Mouse (Mus musculus) liver, embryonic 12.5 days (tissue): ENCODE measurements around the gene 0610009B22Rik. TPM values are rescaled to one million over a fixed set of nuclear protein-coding genes. Genes with fewer than 3 reads are reported as not detected.

Source experiments
- polyA plus RNA-seq: library from polyadenylated mRNA; unstranded; fragments of >200 nt; fragmentation: Nextera tagmentation; extraction: Ambion mirVana; gene quantifications from 2 replicates; pipeline ENCODE4 v1.2.1, GENCODE M21; 2016

The 0610009B22Rik gene
- polyA plus RNA-seq, 1 experiment from 2014 or later = 50.8 TPM

Other genes with a start within 250 kb of the 0610009B22Rik start
- gene Phykpl, start 104.1 kb downstream of the 0610009B22Rik start, polyA plus RNA-seq = 20.1 and 22.2 TPM in 2 replicates
- 503 and 514 TPM in 2 replicates for gene Hnrnpab, start 82.0 kb downstream of the 0610009B22Rik start, polyA plus RNA-seq
- gene Nhp2, start 69.1 kb downstream of the 0610009B22Rik start, polyA plus RNA-seq = 217 and 228 TPM in 2 replicates
- 30.4 and 34.4 TPM in 2 replicates for gene Rmnd5b, start 53.0 kb downstream of the 0610009B22Rik start, polyA plus RNA-seq
- 4.9 and 5.3 TPM in 2 replicates for gene N4bp3, start 38.0 kb downstream of the 0610009B22Rik start, polyA plus RNA-seq
- 0.84 and 0.95 TPM in 2 replicates for gene D930048N14Rik, start 37.9 kb downstream of the 0610009B22Rik start, polyA plus RNA-seq
- gene Sec24a, start 74.8 kb upstream of the 0610009B22Rik start, polyA plus RNA-seq = 9.9 and 11.0 TPM in 2 replicates
- 84.8 and 88.7 TPM in 2 replicates for gene Sar1b, start 74.8 kb upstream of the 0610009B22Rik start, polyA plus RNA-seq
- gene Jade2, start 168.8 kb upstream of the 0610009B22Rik start, polyA plus RNA-seq = 0.92 and 0.95 TPM in 2 replicates